Mouse (Mus musculus) bone marrow, adult 2 months (tissue): ENCODE measurements around the gene Tmem232.

Source experiments
- CTCF ChIP-seq: fragments of 200-500 bp; IDR thresholded peaks from 2 replicates; pipeline ENCODE4 v1.5.1; 2011; ENCODE audit warnings: low read length, control low read depth; ENCODE audit not compliant: control insufficient read depth, insufficient read depth
- POLR2A ChIP-seq: fragments of 200-500 bp; IDR thresholded peaks from 2 replicates; pipeline ENCODE4 v1.6.1; 2011; ENCODE audit warnings: low read depth, mild to moderate bottlenecking, control low read depth, low read length, borderline replicate concordance; ENCODE audit not compliant: control insufficient read depth

- no peak for TF ChIP-seq CTCF
- TF ChIP-seq POLR2A: no peak
Measured at GRCm38 (mm10) chr17:65548698-65549365, 8.2 kb upstream of the Tmem232 start.
